Mouse (Mus musculus): ENCODE measurements around the gene Setd6. TPM values are rescaled to one million over a fixed set of nuclear protein-coding genes. Genes with fewer than 3 reads are reported as not detected.

Setd6 gene
- 64.1 TPM for polyA plus RNA-seq (2017; shearing (Covaris generic))

GRCm38 (mm10) chr8:95715676-95716531 is at the start of gene Setd6:
Setd6 (plus strand) TSS chr8:95715881.

GRCm38 (mm10) chr8:95676631-95677030 is 39.0 kb upstream of the Setd6 start, which contains the start of gene Ndrg4:
Ndrg4 (plus strand) TSS chr8:95676980.

Other genes starting within 250 kb of the Setd6 start
- gene Csnk2a2, start 225.8 kb upstream of the Setd6 start, polyA plus RNA-seq (2017; shearing (Covaris generic)): 40.8 TPM
- not detected for gene Ccdc113, start 181.8 kb upstream of the Setd6 start, polyA plus RNA-seq (2017; shearing (Covaris generic))
- gene Prss54, start 139.5 kb upstream of the Setd6 start, polyA plus RNA-seq (2017; shearing (Covaris generic)): not detected
- 5.0 TPM for gene Gins3, start 82.4 kb upstream of the Setd6 start, polyA plus RNA-seq (2017; shearing (Covaris generic))
- gene Ndrg4, start 38.9 kb upstream of the Setd6 start, polyA plus RNA-seq (2017; shearing (Covaris generic)): 0.18 TPM
- 98.3 TPM for gene Cnot1, start 91.6 kb downstream of the Setd6 start, polyA plus RNA-seq (2017; shearing (Covaris generic))
- gene Sap18b, start 109.5 kb downstream of the Setd6 start, polyA plus RNA-seq (2017; shearing (Covaris generic)): 178 TPM
- 5.4 TPM for gene Slc38a7, start 137.7 kb downstream of the Setd6 start, polyA plus RNA-seq (2017; shearing (Covaris generic))
- gene Got2, start 172.7 kb downstream of the Setd6 start, polyA plus RNA-seq (2017; shearing (Covaris generic)): 73.2 TPM

Measured in effector memory CD4-positive, alpha-beta T cell, adult 7 months (primary cell).